ENCODE assay signal across 12 mouse cellular contexts in genomic region chr12:69265031-69265430, GRCm38 (mm10).
"Had no signal": no experiment of that assay in that cellular context is flagged by ENCODE, and none has a peak within 500 bp of the region (broad histone marks: within the 10 kb centered on the region; RNA-seq: fewer than 3 reads in every experiment).

No protein-coding gene starts in this region.

- DNase-seq: lung, adult 18-20 months; lung, embryonic 14.5 days; lung, postnatal 14 days; lung, postnatal 36 days; midbrain, embryonic 14.5 days; right cerebral cortex, adult 18-20 months; right cerebral cortex, postnatal 25 days; right cerebral cortex, postnatal 4 days; spleen, adult 18-20 months; thymus, adult 18-20 months; thymus, postnatal 14 days; thymus, postnatal 36 days had no signal
